Mouse (Mus musculus) midbrain, embryonic 16.5 days (tissue): ENCODE results near the gene Chrng. TPM values are rescaled to one million over a fixed set of nuclear protein-coding genes. Genes with fewer than 3 reads are reported as not detected.

ENCODE experiments used
- ATAC-seq: fragments of 200-750 bp; cut with Nextera tagmentation; 2 replicates; pipeline ENCODE4 v1.8.0; 2017; ENCODE audit warnings: moderate TSS enrichment
- H3K27ac ChIP-seq: fragments of 300-500 bp; sonication (generic); 2 replicates; pipeline ENCODE4 v1.5.1; 2014; ENCODE audit warnings: mild to moderate bottlenecking, low read length, mixed read lengths
- H3K27me3 ChIP-seq: fragments of 300-500 bp; sonication (generic); 2 replicates; pipeline ENCODE4 v1.6.1; 2014; ENCODE audit warnings: low read depth, low read length, mixed read lengths; ENCODE audit not compliant: control insufficient read depth, insufficient read depth
- H3K36me3 ChIP-seq: fragments of 300-500 bp; sonication (generic); 2 replicates; pipeline ENCODE4 v1.6.1; 2014; ENCODE audit warnings: mild to moderate bottlenecking, low read length, moderate library complexity, mixed read lengths; ENCODE audit not compliant: control insufficient read depth, insufficient read depth
- H3K4me1 ChIP-seq: fragments of 300-500 bp; sonication (generic); 2 replicates; pipeline ENCODE4 v1.6.1; 2014; ENCODE audit warnings: mild to moderate bottlenecking, low read length, mixed read lengths; ENCODE audit not compliant: control insufficient read depth, insufficient read depth
- H3K4me2 ChIP-seq: fragments of 300-500 bp; sonication (generic); 2 replicates; pipeline ENCODE4 v1.6.1; 2014; ENCODE audit warnings: mild to moderate bottlenecking, low read length, mixed read lengths
- H3K4me3 ChIP-seq: fragments of 300-500 bp; sonication (generic); 2 replicates; pipeline ENCODE4 v1.5.1; 2014; ENCODE audit warnings: low read depth, mild to moderate bottlenecking, low read length, moderate library complexity, mixed read lengths
- H3K9ac ChIP-seq: fragments of 300-500 bp; sonication (generic); 2 replicates; pipeline ENCODE4 v1.6.1; 2014; ENCODE audit warnings: low read depth, low read length, mixed read lengths
- H3K9me3 ChIP-seq: fragments of 300-500 bp; sonication (generic); replicated peaks from 2 replicates; pipeline ENCODE4 v1.6.1; 2014; ENCODE audit warnings: mild to moderate bottlenecking, low read length, mixed read lengths; ENCODE audit not compliant: control insufficient read depth, poor library complexity, severe bottlenecking
- WGBS: fragments of 180-500 bp; shearing (Covaris S2); extraction: QIAGEN DNeasy Blood & Tissue Kit; methylation state at CpG from one replicate; pipeline ENCODE4 v1.1.7; 2014; 5-methylcytosine and 5-hydroxymethylcytosine counted together
- polyA plus RNA-seq: library from polyadenylated mRNA; unstranded; fragments of >200 nt; fragmentation: Nextera tagmentation; extraction: Ambion mirVana; gene quantifications from 2 replicates; pipeline ENCODE4 v1.2.1, GENCODE M21; 2015

Gene Chrng
- polyA plus RNA-seq, 1 experiment from 2014 or later = not detected

DNA sequence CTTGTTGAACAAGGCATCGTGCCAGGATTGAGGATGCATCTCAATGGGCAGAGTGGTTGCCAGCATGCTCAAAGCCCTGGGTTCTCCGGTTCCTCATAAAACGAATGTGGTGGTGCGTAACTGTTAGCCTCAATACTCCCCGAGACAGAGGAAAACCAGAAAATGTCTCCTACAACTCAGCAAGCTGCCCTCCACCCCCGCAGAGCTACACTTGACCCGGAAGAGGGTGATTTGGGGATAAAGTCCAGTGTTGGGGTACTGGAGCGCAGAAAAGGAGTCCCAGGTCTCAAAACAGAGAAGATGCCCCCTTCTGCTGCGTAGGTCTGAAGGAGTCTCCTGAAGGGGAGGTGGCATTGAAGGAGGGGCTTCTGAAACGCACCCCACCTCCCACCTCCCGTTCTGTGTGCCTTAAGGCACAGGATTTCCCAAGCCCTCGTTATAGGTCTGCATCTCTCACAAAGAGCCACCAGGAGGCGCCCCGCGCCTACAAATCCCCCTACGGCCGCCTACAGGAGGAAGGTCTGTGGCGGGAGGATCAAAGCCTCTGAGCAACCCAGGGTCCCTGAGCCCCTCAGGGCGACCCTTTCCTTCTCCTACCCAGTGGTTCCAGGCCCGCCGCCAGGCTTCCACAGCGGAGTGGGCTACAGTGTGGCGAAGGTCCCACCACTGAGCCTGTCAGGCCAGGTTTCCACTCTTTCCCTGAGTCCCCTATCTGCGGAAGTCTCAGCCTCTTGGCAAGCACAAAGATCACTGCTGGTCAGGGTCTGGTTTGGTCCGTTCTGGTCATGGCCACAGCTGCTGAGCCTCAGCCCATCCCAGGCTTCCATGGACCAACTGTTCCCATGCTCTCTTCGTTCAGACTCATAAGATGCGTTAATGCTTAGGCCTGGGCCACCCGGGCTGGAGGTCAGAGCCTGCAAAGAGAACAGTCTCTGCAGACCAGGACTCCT lies 30.2 kb upstream of the Chrng start:
- H3K9ac ChIP-seq = no peak overlapping the region
- peaks cover 3% of the 10 kb centered on the region for H3K27me3 ChIP-seq
- H3K36me3 ChIP-seq = no peaks in the 10 kb centered on the region
- H3K27ac ChIP-seq = no peak overlapping the region
- H3K4me2 ChIP-seq = no peak overlapping the region
- no peak for ATAC-seq
- H3K4me3 ChIP-seq = no peak overlapping the region
- H3K9me3 ChIP-seq = no peaks in the 10 kb centered on the region
- peaks cover 25% of the 10 kb centered on the region for H3K4me1 ChIP-seq
- WGBS = 24% methylated on average over 28 of the region's 28 CpGs

- H3K4me3 ChIP-seq = no peak overlapping the region
- H3K4me1 ChIP-seq = peaks cover 10% of the 10 kb centered on the region
- WGBS = 8% methylated on average over 11 of the region's 11 CpGs
- no peaks in the 10 kb centered on the region for H3K9me3 ChIP-seq
- H3K36me3 ChIP-seq = no peaks in the 10 kb centered on the region
- no peak overlapping the region for H3K27ac ChIP-seq
- no peak overlapping the region for H3K9ac ChIP-seq
- peak; percentile 76 for ATAC-seq
- no peak overlapping the region for H3K4me2 ChIP-seq
- peaks cover 3% of the 10 kb centered on the region for H3K27me3 ChIP-seq
Measured at GRCm38 (mm10) chr1:87175852-87176292, 28.6 kb upstream of the Chrng start.

DNA sequence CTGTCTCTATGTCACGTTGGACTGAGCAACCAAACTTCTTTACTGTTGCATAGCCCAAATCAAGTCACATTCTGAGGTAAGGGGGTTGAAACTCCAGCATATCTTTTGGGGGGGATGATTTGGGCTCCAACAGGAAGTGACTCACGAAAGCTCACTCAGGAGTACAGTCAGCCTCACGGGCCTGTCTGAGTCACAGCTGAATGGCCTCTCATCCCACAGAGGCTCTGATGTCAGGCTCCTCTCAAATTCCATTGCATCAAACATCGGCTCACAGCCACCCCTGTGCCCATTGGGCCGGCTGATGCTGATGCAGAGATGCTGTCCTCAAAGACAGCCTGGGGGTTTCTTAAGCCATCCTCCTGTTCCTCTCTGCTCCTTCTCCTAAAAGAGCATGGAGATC lies 23.6 kb upstream of the Chrng start:
- WGBS = 71% methylated on average over 5 of the region's 5 CpGs
- H3K9me3 ChIP-seq = no peaks in the 10 kb centered on the region
- H3K4me3 ChIP-seq = no peak overlapping the region
- H3K27me3 ChIP-seq = peaks cover 22% of the 10 kb centered on the region
- no peak overlapping the region for H3K9ac ChIP-seq
- H3K4me1 ChIP-seq = peaks cover 3% of the 10 kb centered on the region; the same call in 1 of the 2 replicates
- H3K4me2 ChIP-seq = no peak overlapping the region
- no peaks in the 10 kb centered on the region for H3K36me3 ChIP-seq
- H3K27ac ChIP-seq = no peak overlapping the region
- no peak for ATAC-seq

GRCm38 (mm10) chr1:87183013-87183412 lies 21.4 kb upstream of the Chrng start, which contains the start of gene Prss56:
Gene Prss56 (plus strand): TSS chr1:87183313.
- Histone ChIP-seq H3K4me2 (no peak within 1 kb of the TSS), H3K27me3 (peaks cover 34% of the 10 kb centered on the region), H3K4me1 (peaks cover 12% of the 10 kb centered on the region), H3K9me3 (no peaks in the 10 kb centered on the region), H3K9ac (no peak within 1 kb of the TSS), H3K36me3 (no peaks in the 10 kb centered on the region), H3K4me3 (no peak within 1 kb of the TSS), H3K27ac (no peak within 1 kb of the TSS)
- WGBS = 57% methylated on average over 9 of the region's 9 CpGs
- ATAC-seq = no peak

- peaks cover 12% of the 10 kb centered on the region for H3K4me1 ChIP-seq
Measured at GRCm38 (mm10) chr1:87183998-87184750, 20.3 kb upstream of the Chrng start.

DNA sequence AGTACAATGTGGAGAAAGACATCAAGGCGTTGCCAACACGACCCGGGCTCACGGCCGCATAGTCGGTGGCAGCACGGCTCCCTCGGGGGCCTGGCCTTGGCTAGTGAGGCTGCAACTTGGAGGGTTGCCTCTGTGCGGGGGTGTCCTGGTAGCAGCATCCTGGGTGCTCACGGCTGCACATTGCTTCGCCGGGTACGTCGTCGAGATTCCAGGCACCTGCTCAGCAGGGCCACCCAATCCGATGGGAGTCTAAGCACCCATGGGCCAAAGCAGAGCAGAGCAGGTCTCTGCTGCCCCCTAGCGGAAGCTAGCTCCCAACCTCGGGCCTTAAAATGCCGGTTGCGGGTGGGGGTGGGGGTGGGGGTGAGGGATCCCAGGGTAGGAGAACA lies 19.7 kb upstream of the Chrng start:
- H3K4me1 ChIP-seq = peaks cover 12% of the 10 kb centered on the region
- H3K36me3 ChIP-seq = no peaks in the 10 kb centered on the region
- peak overlapping the region; percentile 18; the same call in 1 of the 2 replicates for H3K4me3 ChIP-seq
- peak; percentile 52; the same call in 1 of the 2 replicates for ATAC-seq
- peaks cover 40% of the 10 kb centered on the region for H3K27me3 ChIP-seq
- no peak overlapping the region for H3K27ac ChIP-seq
- peak overlapping the region; percentile 42 for H3K4me2 ChIP-seq
- peak overlapping the region; percentile 10; the same call in 1 of the 2 replicates for H3K9ac ChIP-seq
- 7% methylated on average over 20 of the region's 20 CpGs for WGBS
- H3K9me3 ChIP-seq = no peaks in the 10 kb centered on the region

More at GRCm38 (mm10) chr1:87183998-87184750, 20.3 kb upstream of the Chrng start:
- ATAC-seq = 0 out of 2 replicates have a peak, but pooled peaks have one; percentile 18
- Histone ChIP-seq H3K27ac (no peak overlapping the region), H3K27me3 (peaks cover 40% of the 10 kb centered on the region), H3K4me2 (peak overlapping the region; percentile 42), H3K36me3 (no peaks in the 10 kb centered on the region), H3K9me3 (no peaks in the 10 kb centered on the region), H3K4me3 (peak overlapping the region; percentile 18; the same call in 1 of the 2 replicates), H3K9ac (no peak overlapping the region)
- WGBS = 32% methylated on average over 15 of the region's 15 CpGs

GRCm38 (mm10) chr1:87185526-87185925 lies 18.9 kb upstream of the Chrng start:
- peaks cover 12% of the 10 kb centered on the region for H3K4me1 ChIP-seq
- H3K4me3 ChIP-seq = no peak overlapping the region
- H3K4me2 ChIP-seq = no peak overlapping the region
- ATAC-seq = no peak
- H3K27ac ChIP-seq = no peak overlapping the region
- no peak overlapping the region for H3K9ac ChIP-seq
- H3K36me3 ChIP-seq = no peaks in the 10 kb centered on the region
- H3K9me3 ChIP-seq = no peaks in the 10 kb centered on the region
- H3K27me3 ChIP-seq = peaks cover 40% of the 10 kb centered on the region
- 10% methylated on average over 13 of the region's 13 CpGs for WGBS

GRCm38 (mm10) chr1:87186261-87187036 lies 18.0 kb upstream of the Chrng start:
- Histone ChIP-seq H3K27ac (no peak overlapping the region), H3K9me3 (no peaks in the 10 kb centered on the region), H3K36me3 (no peaks in the 10 kb centered on the region), H3K4me3 (peak overlapping the region; percentile 52), H3K27me3 (peaks cover 40% of the 10 kb centered on the region), H3K4me1 (peaks cover 12% of the 10 kb centered on the region), H3K4me2 (peak overlapping the region; percentile 92), H3K9ac (peak overlapping the region; percentile 63)
- ATAC-seq = peak; percentile 43
- 1% methylated on average over 53 of the region's 54 CpGs for WGBS
